Mouse (Mus musculus): ENCODE data around the gene Arhgdib.

- TF ChIP-seq CTCF (IDR thresholded peaks at IDR 0.05; ENCODE audit: borderline replicate concordance, control insufficient read depth, extremely low read depth, insufficient read depth, low read length, poor library complexity) = no peak
- TF ChIP-seq POLR2A (IDR thresholded peaks at IDR 0.05; ENCODE audit: control insufficient read depth, extremely low read depth, insufficient read depth, low read length, poor library complexity) = no peak
Measured at GRCm38 (mm10) chr6:136938331-136939126, 3.2 kb downstream of the Arhgdib start.
